Mouse (Mus musculus) lung, embryonic 14.5 days (tissue): Measurements from ENCODE around the gene Crtc1. TPM values are rescaled to one million over a fixed set of nuclear protein-coding genes. Genes with fewer than 3 reads are reported as not detected.
A peak's percentile ranks its signal among the peaks of the same experiment; 100 is the strongest.

Source experiments
- ATAC-seq: fragments of 200-750 bp; cut with Nextera tagmentation; 2 replicates; pipeline ENCODE4 v1.8.0; 2017; ENCODE audit warnings: mild to moderate bottlenecking, moderate TSS enrichment, moderate library complexity; ENCODE audit not compliant: insufficient read depth
- DNase-seq: peaks from one replicate; pipeline ENCODE4 v3.0.0-alpha.2; 2015
- H3K27ac ChIP-seq: fragments of 300-500 bp; sonication (generic); 2 replicates; pipeline ENCODE4 v1.5.1; 2014; ENCODE audit warnings: low read depth, mild to moderate bottlenecking, moderate library complexity
- H3K27me3 ChIP-seq: fragments of 300-500 bp; sonication (generic); 2 replicates; pipeline ENCODE4 v1.6.1; 2014; ENCODE audit warnings: low read length, control low read depth; ENCODE audit not compliant: insufficient read depth
- H3K36me3 ChIP-seq: fragments of 300-500 bp; sonication (generic); 2 replicates; pipeline ENCODE4 v1.6.1; 2014; ENCODE audit warnings: control low read depth; ENCODE audit not compliant: insufficient read depth
- H3K4me1 ChIP-seq: fragments of 300-500 bp; sonication (generic); 2 replicates; pipeline ENCODE4 v1.6.1; 2014; ENCODE audit warnings: antibody characterized with exemption, control low read depth; ENCODE audit not compliant: insufficient read depth
- H3K4me2 ChIP-seq: fragments of 300-500 bp; sonication (generic); 2 replicates; pipeline ENCODE4 v1.6.1; 2014; ENCODE audit warnings: mild to moderate bottlenecking
- H3K4me3 ChIP-seq: fragments of 300-500 bp; sonication (generic); 2 replicates; pipeline ENCODE4 v1.5.1; 2014; ENCODE audit warnings: low read depth, low read length
- H3K9ac ChIP-seq: fragments of 300-500 bp; sonication (generic); 2 replicates; pipeline ENCODE4 v1.6.1; 2014
- H3K9me3 ChIP-seq: fragments of 300-500 bp; sonication (generic); 2 replicates; pipeline ENCODE4 v1.6.1; 2016; ENCODE audit warnings: low read depth, low read length, control low read depth
- CTCF ChIP-seq: IDR thresholded peaks from 2 replicates; pipeline ENCODE4 v1.5.1; 2016; ENCODE audit warnings: antibody characterized with exemption, low read depth
- WGBS: fragments of 180-500 bp; shearing (Covaris S2); extraction: QIAGEN DNeasy Blood & Tissue Kit; methylation state at CpG from one replicate; pipeline ENCODE4 v1.1.7; 2014; 5-methylcytosine and 5-hydroxymethylcytosine counted together
- polyA plus RNA-seq: library from polyadenylated mRNA; unstranded; fragments of >200 nt; fragmentation: Nextera tagmentation; extraction: Ambion mirVana; gene quantifications from 2 replicates; pipeline ENCODE4 v1.2.1, GENCODE M21; 2014

The Crtc1 gene
- polyA plus RNA-seq, 1 experiment from 2014 or later, result 21.8 TPM

GRCm38 (mm10) chr8:70406427-70407069 is 32.8 kb downstream of the Crtc1 start:
- no peaks in the 10 kb centered on the region for H3K9me3 ChIP-seq
- DNase-seq, result peak; percentile 27
- no peaks in the 10 kb centered on the region for H3K27me3 ChIP-seq
- 70% methylated on average over 11 of the region's 11 CpGs for WGBS
- H3K4me3 ChIP-seq, result no peak overlapping the region
- peak overlapping the region; percentile 70 for H3K27ac ChIP-seq
- no peak overlapping the region; the same call in 1 of the 2 replicates for H3K9ac ChIP-seq
- no peak for TF ChIP-seq CTCF
- H3K4me1 ChIP-seq, result peaks cover 6% of the 10 kb centered on the region
- H3K4me2 ChIP-seq, result 0 out of 2 replicates have a peak overlapping the region, but pooled peaks have one; percentile 7
- 0 out of 2 replicates have a peak, but pooled peaks cover 6% of the 10 kb centered on the region for H3K36me3 ChIP-seq
- ATAC-seq, result peak; percentile 56; the same call in 1 of the 2 replicates

- Histone ChIP-seq H3K4me2 (no peak overlapping the region), H3K9ac (0 out of 2 replicates have a peak overlapping the region, but pooled peaks have one; percentile 13), H3K9me3 (no peaks in the 10 kb centered on the region), H3K27me3 (no peaks in the 10 kb centered on the region), H3K4me3 (no peak overlapping the region), H3K27ac (no peak overlapping the region), H3K36me3 (0 out of 2 replicates have a peak, but pooled peaks cover 6% of the 10 kb centered on the region), H3K4me1 (peaks cover 6% of the 10 kb centered on the region)
- no peak for TF ChIP-seq CTCF
- DNase-seq (no peak), ATAC-seq (no peak)
- WGBS, result 24% methylated on average over 7 of the region's 7 CpGs
These were observed 34.2 kb downstream of the Crtc1 start for GRCm38 (mm10) chr8:70405189-70405588.

- Histone ChIP-seq H3K27ac (no peak overlapping the region), H3K4me1 (peaks cover 6% of the 10 kb centered on the region; the same call in 1 of the 2 replicates), H3K9ac (no peak overlapping the region), H3K36me3 (0 out of 2 replicates have a peak, but pooled peaks cover 6% of the 10 kb centered on the region), H3K4me3 (no peak overlapping the region), H3K4me2 (no peak overlapping the region), H3K27me3 (no peaks in the 10 kb centered on the region), H3K9me3 (no peaks in the 10 kb centered on the region)
- TF ChIP-seq CTCF, result no peak; the same call in 1 of the 2 replicates
- no peak for ATAC-seq
- no peak for DNase-seq
- WGBS, result 93% methylated on average over 3 of the region's 3 CpGs
These were observed 35.2 kb downstream of the Crtc1 start for GRCm38 (mm10) chr8:70404212-70404611.

DNA sequence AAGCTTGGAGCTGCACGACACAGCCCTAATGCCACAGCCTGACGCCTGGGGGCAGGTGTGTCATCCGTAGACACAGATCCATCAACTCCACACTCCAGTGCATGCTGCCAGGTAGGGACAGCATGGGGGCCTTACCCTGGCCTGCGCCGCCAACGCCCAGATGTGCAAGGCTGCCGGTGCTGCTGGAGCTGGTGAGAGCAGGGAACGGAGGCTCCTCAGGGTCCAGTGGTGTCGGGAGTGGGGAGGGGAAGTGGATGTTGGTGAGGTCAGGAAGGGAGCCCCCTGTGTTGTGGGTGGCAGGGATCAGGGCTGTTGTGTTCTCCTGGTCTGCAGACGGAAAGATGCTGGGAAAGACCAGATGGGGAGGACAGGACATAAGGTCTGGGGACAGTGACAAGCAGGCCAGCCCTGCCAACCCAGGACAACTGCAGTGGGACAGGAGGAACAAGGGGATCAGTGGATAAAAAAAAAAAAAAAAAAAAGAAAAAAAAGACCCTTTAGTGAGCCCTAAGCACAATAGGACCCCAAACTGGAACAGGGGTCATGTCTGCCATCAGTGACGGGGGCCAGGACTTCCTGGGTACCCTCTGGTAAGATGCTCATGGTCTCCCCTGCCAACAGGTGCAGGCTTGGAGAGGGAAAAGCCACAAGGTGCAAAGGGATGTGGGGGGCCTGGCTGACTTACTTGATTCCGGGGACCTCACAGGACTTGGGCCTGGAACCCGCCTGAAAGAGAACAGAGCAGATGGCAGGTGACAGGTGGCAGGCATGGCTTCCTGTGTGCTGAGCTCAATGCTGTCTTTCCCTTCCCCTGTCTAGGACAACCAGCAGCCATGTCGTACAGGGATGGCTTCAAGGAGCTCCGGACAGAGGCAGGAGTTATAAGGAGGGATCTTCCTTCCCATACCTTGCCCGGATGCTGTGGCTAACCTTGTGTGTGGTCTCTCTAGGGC is 41.5 kb downstream of the Crtc1 start:
- Histone ChIP-seq H3K4me3 (no peak overlapping the region), H3K36me3 (no peaks in the 10 kb centered on the region), H3K27me3 (no peaks in the 10 kb centered on the region), H3K4me1 (no peaks in the 10 kb centered on the region), H3K27ac (no peak overlapping the region), H3K9ac (no peak overlapping the region), H3K4me2 (no peak overlapping the region), H3K9me3 (no peaks in the 10 kb centered on the region)
- TF ChIP-seq CTCF, result no peak
- ATAC-seq, result no peak
- DNase-seq, result no peak
- WGBS, result 80% methylated on average over 16 of the region's 16 CpGs

DNA sequence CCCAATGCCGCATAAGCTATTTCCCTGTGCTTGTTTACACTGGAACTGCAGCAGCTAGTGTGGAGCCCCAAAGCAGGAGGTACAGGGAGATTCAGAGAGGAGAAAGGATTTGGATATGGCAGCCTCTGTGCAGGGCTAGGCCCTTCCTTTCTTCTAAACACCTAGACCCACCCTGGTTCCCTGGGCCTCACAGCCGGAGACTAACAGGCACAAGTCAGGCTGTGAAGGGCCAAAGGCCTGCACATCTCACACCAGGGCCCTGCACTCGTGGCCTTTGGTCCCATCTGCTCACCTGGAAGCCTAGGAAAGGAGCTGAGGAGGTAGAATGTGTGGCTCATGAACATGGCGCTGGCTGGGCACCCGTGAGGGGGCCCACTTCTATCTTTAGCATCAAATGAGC is 43.2 kb downstream of the Crtc1 start:
- no peak overlapping the region for H3K4me3 ChIP-seq
- no peak overlapping the region for H3K4me2 ChIP-seq
- no peaks in the 10 kb centered on the region for H3K9me3 ChIP-seq
- no peak for TF ChIP-seq CTCF
- no peak overlapping the region for H3K27ac ChIP-seq
- H3K9ac ChIP-seq, result no peak overlapping the region
- ATAC-seq (no peak), DNase-seq (no peak)
- H3K27me3 ChIP-seq, result no peaks in the 10 kb centered on the region
- 78% methylated on average over 5 of the region's 5 CpGs for WGBS
- peaks cover 3% of the 10 kb centered on the region; the same call in 1 of the 2 replicates for H3K36me3 ChIP-seq
- no peaks in the 10 kb centered on the region for H3K4me1 ChIP-seq

- no peak for TF ChIP-seq CTCF
- Histone ChIP-seq H3K9me3 (no peaks in the 10 kb centered on the region), H3K4me2 (no peak overlapping the region), H3K27ac (no peak overlapping the region), H3K27me3 (no peaks in the 10 kb centered on the region), H3K36me3 (peaks cover 8% of the 10 kb centered on the region), H3K4me3 (no peak overlapping the region), H3K4me1 (no peaks in the 10 kb centered on the region), H3K9ac (no peak overlapping the region)
- ATAC-seq (no peak), DNase-seq (no peak)
- 86% methylated on average over 5 of the region's 5 CpGs for WGBS
These were observed 43.7 kb downstream of the Crtc1 start for GRCm38 (mm10) chr8:70395649-70396048.
